Mouse (Mus musculus) spleen, embryonic (tissue): ENCODE measurements around the gene Mif4gd.

Experiments
- CTCF ChIA-PET: fragments of 350-600 bp; sonication (Branson Sonifier 250); formaldehyde crosslinking; loops from one replicate; lab custom pipeline; 2022; lab: Charles Lee

Mif4gd gene

DNA sequence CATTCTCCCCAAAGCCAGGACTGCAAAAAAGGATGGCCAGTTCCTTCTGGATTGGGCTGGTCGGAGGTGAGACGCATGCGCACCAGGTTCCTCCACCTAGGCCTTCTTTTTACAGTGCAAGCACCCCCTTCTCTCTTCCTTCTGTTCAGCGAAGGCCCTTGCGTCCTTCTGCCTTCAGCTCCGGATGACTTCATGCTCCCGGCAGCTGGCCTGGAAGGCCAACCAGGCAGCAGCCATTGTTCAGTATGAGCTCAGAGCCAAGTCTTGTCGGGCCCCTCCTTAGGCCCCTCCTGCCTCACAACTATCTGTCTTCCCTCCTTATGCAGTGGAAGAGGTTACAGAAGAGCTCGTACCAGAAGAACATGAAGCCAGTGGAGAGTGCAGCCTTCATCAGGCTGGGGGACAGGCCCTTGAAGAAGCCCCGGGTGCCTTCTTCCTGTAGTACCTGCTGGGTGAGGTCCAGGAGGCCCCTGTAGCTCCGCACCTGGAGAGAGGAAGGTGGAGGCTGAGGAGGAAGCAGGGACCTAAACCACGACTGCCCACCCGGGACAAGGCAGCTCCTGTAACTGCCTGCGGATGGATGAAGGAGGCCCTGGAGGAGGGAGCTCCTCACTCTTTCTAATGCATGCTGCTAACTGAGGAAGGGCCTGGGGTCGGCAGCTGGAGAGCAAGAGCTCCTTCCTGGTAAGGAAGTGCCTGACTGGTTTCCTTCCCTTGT, 2.5 kb upstream of the Mif4gd start:
- CTCF ChIA-PET = no interaction called here

DNA sequence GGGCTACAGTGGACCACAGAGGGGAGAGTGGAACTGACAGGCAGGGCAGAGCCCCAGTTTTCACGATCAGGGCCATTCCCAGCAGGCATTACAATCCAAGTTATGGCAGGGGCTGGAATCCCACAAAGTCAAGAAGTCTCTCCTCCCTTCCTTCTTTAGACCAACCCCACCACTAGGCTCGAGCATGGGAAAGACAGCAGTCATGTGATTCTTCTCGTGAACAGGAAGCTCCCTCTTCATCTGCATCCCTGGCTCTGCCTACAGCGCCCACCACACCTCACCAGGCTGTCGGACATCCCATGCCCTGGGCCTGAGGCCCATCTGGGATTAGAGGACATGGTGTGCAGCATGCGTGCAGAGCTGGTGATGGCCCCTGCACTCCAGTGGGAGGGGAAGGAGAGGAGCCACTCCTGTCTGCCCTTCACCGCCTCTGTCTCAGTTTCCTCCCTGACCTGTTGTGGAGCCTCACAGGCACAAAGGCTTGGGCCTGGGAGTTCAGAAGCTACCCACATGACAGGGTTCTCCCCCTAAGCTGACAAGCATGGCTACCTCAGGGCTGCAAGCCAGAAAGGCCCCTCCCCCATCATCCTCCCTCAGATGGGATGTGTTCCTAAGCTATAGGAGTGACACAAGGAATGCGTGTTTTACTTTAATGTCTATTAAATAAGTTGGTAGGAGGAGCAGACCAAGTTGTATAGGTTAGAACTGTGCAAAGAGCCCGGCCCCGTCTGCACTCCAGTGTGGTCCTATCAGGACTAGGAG, 1.8 kb upstream of the Mif4gd start:
- CTCF ChIA-PET = interaction anchor here (0.8 kb wide), 1 partner anchor 27 kb away, joined by 3 read pairs; no protein-coding TSS in a partner anchor

DNA sequence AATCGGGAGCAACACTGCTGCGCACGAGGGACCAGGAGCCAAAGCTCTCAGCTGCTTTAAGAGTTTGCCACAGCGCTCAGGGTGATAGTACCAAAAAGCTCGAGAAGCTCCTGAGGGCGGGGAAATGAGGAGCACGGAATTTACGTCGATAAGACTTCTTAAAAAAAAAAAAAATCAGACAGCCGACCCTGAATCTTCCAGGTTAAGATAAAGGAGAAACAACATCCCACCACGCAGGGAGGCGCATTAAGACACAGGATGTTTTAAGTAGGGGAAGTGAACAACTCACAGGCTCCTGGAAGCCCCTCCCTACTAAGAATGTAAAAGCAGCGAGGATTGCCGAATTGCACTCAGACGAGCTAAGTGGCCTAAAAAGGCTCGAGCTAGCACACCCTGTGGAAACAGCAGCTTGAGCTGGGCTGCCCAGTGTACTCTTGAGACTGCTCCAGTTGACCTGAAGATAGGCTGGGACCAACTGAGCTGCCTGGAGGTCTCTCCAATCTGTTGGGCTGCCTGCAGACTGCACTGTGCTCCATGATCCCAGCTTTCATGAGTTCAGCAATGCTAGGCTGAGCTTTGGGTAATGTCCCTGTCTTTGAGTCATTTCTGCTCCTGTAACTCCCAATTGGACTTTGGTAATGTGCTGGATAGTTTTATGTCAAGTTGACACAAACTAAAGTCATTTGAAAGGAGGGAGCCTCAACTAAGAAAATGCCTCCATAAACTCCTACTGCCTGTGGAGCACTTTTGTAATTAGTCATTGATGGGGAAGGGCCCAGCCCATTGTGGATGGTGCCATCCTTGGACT, 573 bp upstream of the Mif4gd start:
- CTCF ChIA-PET = interaction anchor here (0.6 to 1.5 kb wide), 4 partner anchors 8 to 57 kb away, joined by 3 to 4 read pairs (median 3); no protein-coding TSS in a partner anchor

DNA sequence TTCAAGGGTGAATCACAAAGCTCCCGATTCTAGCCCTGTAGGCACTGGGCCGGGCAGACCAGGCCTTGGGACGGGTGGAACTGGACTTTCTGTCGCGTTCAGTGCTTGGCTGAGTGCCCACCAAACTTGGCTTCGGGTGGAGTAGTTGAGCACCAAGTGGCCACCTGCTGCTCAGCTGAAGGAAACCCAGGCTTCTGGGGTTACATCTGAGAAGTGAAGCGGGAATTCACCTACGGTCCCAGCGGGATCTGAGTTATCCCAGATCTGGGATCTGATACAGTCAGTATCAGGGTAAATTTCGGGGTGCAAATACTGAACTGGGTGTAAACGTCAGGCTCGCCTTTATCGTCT, 735 bp downstream of the Mif4gd start:
- CTCF ChIA-PET = interaction anchor here (1.5 kb wide), 1 partner anchor 20 kb away, joined by 3 read pairs; no protein-coding TSS in a partner anchor

DNA sequence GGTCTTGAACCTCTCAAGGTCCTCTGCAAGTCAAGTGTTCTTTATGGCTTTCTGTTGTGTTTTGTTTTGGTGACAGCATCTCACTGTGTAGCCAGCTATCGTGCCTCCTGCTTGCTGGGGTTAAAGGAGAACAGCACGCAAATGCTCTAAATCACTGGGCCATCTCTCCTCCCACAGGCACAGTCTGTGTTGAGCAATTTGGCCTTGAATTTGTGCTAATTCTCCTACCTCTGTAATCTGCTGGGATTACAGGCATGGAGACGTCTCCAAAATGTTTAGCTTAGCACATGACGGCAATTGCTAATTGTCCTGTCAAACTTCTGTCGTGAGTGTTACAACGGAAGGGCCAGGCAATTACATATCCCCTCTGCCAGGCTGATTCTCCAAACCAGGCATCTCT, 1.6 kb downstream of the Mif4gd start:
- CTCF ChIA-PET = interaction anchor here (0.6 to 0.7 kb wide), 3 partner anchors 48 to 258 kb away, joined by 3 to 5 read pairs (median 4); no protein-coding TSS in a partner anchor

DNA sequence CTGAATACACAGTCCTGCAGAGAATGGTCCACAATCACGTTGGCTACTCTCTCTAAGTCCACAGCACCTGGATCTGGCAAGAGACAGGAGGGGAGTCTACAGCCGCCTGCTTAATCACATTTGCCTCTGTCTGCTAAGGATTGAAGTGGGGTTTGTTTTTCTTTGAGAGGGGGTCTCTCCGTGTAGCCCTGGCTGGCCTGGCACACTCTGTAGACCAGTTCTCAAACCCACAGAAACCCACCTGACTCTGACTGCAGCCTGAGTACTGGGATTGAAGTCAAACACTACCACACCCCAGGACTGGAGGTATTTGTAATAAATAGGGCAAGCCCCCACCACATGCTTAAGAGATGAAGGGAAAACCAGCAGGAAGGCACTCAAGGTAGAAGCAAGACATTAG, 3.2 kb downstream of the Mif4gd start:
- CTCF ChIA-PET = no interaction called here

DNA sequence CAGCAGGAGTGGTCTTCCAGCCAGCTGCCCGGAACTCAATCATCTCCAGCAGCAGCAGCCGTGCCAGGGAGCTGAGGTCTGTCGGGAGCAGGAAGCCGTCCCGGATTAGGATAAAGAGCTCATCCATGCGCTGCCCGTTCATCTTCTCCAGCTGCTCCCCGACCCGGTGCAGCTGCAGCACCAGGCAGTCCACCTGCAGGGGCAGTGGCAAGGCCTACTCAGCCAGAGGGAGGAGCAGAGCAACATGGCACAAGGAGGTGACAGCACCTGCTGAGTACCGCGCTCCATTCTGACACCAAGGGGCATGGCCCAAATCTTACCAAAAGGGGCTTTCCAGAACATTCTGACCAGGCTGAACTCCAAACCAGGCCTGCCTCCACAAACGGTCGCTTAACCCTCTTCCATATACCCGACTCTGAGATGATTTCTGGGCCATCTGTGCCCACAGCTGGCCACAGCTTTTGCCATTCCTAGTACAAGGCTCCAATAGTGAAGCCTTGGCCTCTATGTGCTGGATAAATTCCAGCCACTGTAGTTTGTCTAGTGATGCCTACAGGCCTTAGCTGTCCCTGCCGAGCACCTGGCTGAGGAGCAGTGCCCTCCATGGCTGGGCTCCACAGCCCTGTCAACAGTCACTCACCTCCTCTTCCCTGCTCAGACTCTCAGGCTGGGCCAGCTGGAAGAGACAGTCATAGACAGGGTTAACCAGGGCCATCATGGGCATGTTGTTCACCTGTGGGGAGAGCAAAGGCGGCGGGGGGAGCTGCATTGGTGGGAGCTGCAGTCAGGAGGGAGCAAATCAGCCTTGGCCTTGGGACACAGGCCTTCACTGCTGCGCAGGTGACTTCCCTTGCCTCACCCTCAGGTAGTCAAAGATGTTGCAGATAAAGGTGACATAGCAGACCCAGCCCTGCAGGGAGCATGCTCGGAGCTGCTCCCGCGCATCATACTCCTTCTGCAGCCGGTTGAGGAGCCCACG, 4.1 kb downstream of the Mif4gd start:
- CTCF ChIA-PET = no interaction called here

DNA sequence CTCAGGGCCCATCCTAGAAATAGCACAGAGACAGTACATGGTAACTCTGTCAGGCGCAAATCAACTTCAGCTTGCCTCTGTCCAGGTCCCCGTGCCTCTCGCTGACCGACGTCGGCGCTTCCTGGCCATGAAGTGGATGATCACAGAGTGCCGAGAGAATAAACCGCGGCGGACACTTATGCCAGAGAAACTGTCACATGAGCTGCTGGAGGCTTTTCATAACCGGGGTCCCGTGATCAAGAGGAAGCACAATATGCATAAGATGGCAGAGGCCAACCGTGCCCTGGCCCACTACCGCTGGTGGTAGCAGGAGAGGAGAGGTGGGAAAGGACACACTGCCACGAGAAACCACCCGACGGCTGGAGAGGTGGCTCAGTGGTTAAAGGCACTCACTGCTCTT, 6.0 kb downstream of the Mif4gd start:
- CTCF ChIA-PET = interaction anchor here (0.5 kb wide), 1 partner anchor 396 kb away, joined by 4 read pairs; no protein-coding TSS in a partner anchor

DNA sequence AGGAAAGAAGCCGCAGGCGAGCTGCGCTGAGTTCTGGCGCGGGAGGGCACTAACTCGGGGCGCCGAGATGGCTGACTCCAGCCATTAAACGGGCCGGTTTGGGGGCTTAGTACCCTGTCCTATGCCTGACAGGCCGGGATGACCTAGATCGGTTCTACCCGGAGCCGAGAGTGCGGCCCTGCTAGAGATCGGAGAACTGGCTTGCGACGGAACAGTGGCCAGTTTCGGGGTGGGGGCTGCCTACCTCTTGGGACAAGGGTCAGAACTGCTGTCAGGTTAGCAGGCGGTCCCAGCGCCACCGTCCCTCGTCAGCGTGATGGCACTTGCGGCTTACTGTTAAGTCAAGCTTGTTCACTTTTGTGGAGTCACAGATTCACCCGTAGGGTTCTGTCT, 8.5 kb downstream of the Mif4gd start:
- CTCF ChIA-PET = interaction anchor here (0.6 to 1.0 kb wide), 2 partner anchors 112 to 237 kb away, joined by 3 to 16 read pairs; partner anchors contain the start of gene Hid1

DNA sequence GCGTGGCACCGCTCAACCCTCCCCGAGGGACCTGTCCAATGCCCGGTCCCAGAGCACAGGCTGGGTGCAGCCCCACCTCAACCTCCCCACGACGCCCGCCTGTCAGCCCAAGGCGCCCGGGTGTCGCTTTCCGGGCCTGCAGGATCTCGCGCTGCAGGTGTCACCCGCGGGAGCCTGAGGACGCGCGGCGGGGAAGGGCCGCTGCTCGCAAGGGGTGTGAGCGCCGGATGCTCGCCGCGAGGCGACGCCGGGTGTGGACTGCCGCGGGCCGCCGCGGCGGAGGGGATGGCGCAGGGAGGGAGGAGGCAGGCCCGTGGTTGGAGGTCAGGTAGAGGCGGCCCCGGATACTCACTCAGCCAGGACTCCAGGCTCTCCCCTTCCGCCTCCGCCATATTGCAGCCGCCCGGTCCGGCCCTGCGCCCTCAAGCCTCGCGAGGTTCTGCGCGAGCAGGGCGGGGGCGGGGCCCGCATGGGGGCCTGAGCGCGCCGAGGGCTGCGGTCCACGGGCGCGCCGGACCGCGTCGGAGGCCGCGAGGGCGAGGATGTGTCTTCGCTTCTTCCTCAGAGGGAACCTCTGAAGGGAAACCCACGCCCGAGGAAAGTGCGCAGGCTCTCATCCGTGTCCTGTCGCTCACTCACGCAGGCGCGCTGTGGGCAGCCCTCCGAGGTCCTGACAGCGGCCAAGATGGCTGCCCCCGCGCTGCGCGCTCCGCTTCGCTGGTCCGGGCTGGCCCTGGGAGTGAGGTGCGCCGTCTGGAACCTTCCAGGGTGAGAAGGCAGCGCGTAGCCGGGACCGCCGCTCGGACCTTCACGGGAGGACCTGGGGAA, 9.1 kb downstream of the Mif4gd start, which contains the start of the genes Mrps7 and Gga3:
Mrps7 (plus strand) TSS at position 450 of the 828 bp plus-strand sequence.
Gga3 (minus strand) TSS at position 576 of the 828 bp plus-strand sequence.
- CTCF ChIA-PET = no interaction called here

DNA sequence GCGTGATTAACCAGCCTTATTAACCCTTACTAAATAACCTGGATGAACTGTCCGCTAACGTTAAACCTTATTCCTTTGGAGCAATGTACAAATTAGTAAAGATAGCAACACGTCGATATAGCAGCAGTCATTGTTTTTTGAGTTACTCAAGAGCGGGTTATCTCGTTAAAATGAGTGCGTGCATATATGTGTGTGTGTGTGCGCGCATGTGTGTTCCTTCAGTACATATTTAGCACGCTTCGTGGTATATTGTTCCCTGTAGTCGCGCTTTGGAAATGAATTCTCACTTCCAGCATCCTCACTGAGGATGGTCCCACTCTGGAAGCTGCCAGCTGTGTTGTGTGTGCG, 9.7 kb downstream of the Mif4gd start:
- CTCF ChIA-PET = no interaction called here

DNA sequence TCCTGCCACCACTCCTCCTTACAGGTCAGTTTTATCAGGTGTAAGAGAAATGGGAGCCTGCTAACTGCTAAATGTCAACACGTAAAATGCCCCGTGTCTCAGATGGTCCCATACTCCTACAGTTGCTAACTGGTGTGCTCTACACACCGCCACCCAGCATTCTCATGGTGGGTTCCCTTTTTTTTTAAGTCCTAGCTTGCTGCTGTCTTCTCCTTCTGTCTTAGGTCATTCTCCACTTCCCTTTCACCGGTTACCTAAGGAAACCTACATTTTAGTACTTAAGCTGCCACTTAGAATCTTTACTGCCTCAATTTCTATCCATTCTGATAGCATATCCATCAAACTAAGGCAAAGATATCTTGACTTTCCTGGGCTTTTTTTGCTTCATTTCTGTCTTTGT, 11.6 kb downstream of the Mif4gd start:
- CTCF ChIA-PET = no interaction called here

DNA sequence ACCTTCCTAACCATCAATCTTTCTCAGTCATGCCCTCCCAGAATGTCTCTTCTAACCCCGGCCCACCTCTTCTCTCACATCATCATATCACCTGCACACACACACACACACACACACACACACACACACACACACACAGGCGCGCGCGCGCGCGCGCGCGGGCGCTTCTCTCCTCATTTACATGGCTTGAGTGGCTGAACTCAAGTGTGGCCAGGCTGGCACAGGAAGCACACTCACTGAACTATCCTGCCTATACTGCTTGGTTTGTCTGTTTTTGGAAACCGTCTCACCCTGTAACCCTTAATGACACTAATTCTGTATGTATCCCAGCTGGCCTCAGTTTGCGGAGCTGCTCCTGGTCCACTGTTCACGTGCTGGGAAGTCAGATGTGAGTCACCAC, 12.0 kb downstream of the Mif4gd start:
- CTCF ChIA-PET = no interaction called here

DNA sequence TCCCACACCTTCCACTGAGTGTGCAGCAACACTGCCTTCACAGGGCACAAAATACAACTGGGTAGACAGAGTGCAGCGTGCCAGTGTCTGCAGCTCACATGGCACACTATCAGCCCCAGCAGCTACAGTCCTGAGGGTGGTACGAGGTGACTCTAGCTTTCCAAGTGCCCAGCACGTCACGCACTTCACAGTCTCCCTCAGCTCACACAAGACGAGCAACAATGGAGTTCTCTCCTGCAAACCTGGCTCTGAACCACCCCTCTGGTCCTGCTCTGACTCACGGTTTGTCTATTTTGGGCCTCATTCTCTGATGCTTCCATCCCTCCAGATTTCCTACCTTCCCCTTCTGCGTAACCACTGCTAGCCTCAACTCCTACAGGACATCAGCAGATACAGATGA, 13.0 kb downstream of the Mif4gd start:
- CTCF ChIA-PET = interaction anchor here (0.6 kb wide), 1 partner anchor 114 kb away, joined by 3 read pairs; no protein-coding TSS in a partner anchor

DNA sequence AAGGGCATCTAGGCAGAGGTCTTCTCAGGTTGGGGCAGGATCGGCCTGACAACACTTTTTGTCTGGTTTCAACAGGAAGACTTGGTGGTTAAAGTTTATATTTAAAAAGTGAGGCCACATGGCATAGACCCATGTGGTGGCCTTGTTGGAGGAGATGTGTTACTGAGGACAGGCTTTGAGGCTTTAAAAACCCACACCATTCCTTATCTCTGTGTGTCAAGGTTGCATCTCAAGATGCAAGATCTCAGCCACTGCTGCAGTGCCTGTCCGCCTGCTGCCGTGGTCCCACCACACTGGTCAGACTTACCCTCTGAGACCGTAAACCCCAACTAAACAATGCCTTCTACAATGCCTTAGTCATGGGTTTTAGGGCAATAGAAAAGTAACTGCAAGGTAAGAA, 14.5 kb downstream of the Mif4gd start:
- CTCF ChIA-PET = no interaction called here

DNA sequence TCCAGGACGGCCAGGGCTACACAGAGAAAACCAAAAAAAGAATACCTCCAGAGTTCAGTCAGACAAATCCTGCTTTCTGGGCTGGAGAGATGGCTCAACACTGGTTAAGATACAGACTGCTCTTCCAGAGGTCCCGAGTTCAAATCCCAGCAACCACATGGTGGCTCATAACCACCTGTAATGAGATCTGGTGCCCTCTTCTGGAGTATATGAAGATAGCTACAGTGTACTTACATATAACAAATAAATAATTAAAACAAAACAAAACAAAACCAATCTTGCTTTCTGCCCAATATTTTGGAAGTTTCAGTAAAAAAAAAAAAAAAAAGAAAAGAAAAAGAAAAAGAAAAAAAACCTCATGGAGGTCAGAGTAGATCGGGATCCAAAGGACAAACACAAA, 17.6 kb downstream of the Mif4gd start:
- CTCF ChIA-PET = no interaction called here

DNA sequence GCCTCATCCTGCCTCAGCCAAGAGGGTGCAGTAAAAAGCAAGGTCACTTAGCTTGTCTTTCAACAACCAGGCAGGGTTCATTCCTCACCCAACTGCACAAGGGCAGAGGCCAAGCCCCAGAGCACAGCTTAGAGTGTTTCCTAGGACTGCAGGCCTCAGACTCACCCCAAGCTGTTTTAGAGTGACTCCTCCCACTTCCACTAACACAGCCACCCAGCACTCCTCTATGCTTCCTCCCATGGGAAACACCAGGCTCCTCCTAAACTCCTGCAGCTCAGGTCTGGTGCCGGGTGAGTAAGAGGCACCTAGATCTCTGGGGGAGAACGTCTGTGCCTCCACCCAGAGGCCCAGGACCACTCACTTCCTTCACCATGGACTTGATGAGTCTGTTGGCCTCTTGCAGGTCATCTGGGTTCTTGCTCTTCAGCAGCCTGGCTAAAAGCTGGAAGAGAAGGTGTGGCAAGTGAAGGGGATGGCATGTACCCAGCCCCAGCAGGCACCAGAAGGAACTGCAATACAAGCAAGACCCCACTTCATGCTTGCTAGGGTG, 22.2 kb downstream of the Mif4gd start:
- CTCF ChIA-PET = interaction anchor here (0.5 kb wide), 1 partner anchor 37 kb away, joined by 5 read pairs; no protein-coding TSS in a partner anchor

DNA sequence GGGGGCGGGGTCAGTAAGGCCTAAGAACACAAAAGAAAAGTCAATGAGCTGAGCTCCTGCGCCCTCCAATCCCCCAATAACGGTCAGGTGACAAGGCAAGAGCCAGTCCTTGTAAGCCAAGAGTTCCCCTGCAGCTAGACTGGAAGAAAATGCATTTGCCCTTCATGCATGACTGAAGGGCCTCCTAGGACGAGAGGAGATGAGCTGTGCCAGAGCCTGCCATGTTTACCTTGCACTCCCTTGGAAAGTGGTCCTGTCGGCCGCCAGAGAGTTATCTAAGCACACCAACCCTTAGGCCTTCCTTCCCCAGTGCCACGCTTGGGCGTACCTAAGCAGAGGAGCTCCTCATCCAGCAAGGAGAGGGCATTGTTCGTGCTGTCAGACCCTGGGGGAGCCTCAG, 24.8 kb downstream of the Mif4gd start:
- CTCF ChIA-PET = no interaction called here

DNA sequence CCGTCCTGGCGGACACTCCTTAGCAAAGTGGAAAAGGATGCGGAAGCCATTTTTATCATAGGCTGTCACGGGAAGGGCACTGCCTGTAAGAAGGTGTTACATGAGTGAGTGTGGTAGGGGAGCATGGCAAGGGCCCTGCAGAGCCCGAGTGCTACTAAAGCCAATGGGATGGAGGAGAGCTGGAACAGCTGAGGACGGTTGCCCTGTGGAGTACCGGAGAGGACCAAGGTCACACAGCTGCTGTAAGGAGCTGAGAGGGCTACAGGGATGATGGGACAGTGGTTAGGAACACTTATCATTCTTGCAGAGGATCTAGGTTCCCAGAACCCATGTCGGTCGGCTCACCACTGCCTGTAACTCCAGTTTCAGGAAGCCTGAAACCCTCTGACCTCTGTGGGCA, 26.4 kb downstream of the Mif4gd start:
- CTCF ChIA-PET = no interaction called here
